Mouse (Mus musculus) MEL (cell line): ENCODE measurements around the gene Timd2. TPM values are rescaled to one million over a fixed set of nuclear protein-coding genes. Genes with fewer than 3 reads are reported as not detected.

Experiments used
- DNase-seq: peaks from one replicate; pipeline ENCODE4 v3.0.0; 2011; ENCODE audit warnings: low read depth, low spot score
- H3K27ac ChIP-seq: 2 replicates; pipeline ENCODE4 v1.5.1; 2012; ENCODE audit warnings: low read depth, mild to moderate bottlenecking, control low read depth, low read length, moderate library complexity; ENCODE audit not compliant: control insufficient read depth
- H3K27me3 ChIP-seq, 2 experiments: fragments of 150-350 bp in 1 of 2; sonication (generic) in 1 of 2; 2 replicates each; pipeline ENCODE4 v1.6.1; 2012; ENCODE audit warnings: low read length in 2 of 2, mild to moderate bottlenecking in 2 of 2, improper control_type of control experiment in 1 of 2, moderate library complexity in 1 of 2; ENCODE audit not compliant: insufficient read depth in 2 of 2, control insufficient read depth in 1 of 2
- H3K36me3 ChIP-seq, 2 experiments: 2 replicates each; pipeline ENCODE4 v1.6.1; 2012 to 2014; ENCODE audit warnings: low read length in 2 of 2, improper control_type of control experiment in 1 of 2, inconsistent platforms in 1 of 2, mild to moderate bottlenecking in 1 of 2; ENCODE audit not compliant: insufficient read depth in 2 of 2, control insufficient read depth in 1 of 2
- H3K4me1 ChIP-seq, 2 experiments: fragments of 150-350 bp in 1 of 2; sonication (generic) in 1 of 2; 2 replicates each; pipeline ENCODE4 v1.6.1; 2012; ENCODE audit warnings: low read length in 2 of 2, improper control_type of control experiment in 1 of 2, mild to moderate bottlenecking in 1 of 2; ENCODE audit not compliant: insufficient read depth in 2 of 2, control insufficient read depth in 1 of 2
- H3K4me3 ChIP-seq, 2 experiments: fragments of 150-350 bp in 1 of 2; sonication (generic) in 1 of 2; 2 replicates each; pipeline ENCODE4 v1.5.1; 2012; ENCODE audit warnings: low read depth in 2 of 2, low read length in 2 of 2, mild to moderate bottlenecking in 2 of 2, moderate library complexity in 2 of 2, control low read depth in 1 of 2, improper control_type of control experiment in 1 of 2; ENCODE audit not compliant: control insufficient read depth in 1 of 2, insufficient read depth in 1 of 2
- H3K79me2 ChIP-seq: 2 replicates; pipeline ENCODE4 v1.6.1; 2012; ENCODE audit warnings: mild to moderate bottlenecking, low read length, moderate library complexity; ENCODE audit not compliant: control insufficient read depth, poor library complexity, insufficient read depth
- H3K9ac ChIP-seq: 2 replicates; pipeline ENCODE4 v1.6.1; 2012; ENCODE audit warnings: low read depth, mild to moderate bottlenecking, control low read depth, low read length, moderate library complexity; ENCODE audit not compliant: control insufficient read depth, poor library complexity, severe bottlenecking
- H3K9me3 ChIP-seq: fragments of 150-350 bp; sonication (generic); replicated peaks from 2 replicates; pipeline ENCODE4 v1.6.1; 2012; ENCODE audit warnings: mild to moderate bottlenecking, low read length, improper control_type of control experiment, moderate library complexity; ENCODE audit not compliant: insufficient read depth
- CHD1 ChIP-seq: IDR thresholded peaks from 2 replicates; pipeline ENCODE4 v1.6.1; 2012; ENCODE audit warnings: low read depth, mild to moderate bottlenecking, inconsistent platforms, low read length, improper control_type of control experiment
- CHD2 ChIP-seq: IDR thresholded peaks from 2 replicates; pipeline ENCODE4 v1.6.1; 2011; ENCODE audit warnings: low read length, improper control_type of control experiment
- CTCF ChIP-seq, 3 experiments: IDR thresholded peaks in 2 of 3; conservative IDR thresholded peaks in 1 of 3; 2 replicates each; pipeline ENCODE4 v1.5.1; 2011 to 2012; ENCODE audit warnings: low read length in 3 of 3, low read depth in 2 of 3, mild to moderate bottlenecking in 2 of 3, improper control_type of control experiment in 1 of 3, inconsistent platforms in 1 of 3, mixed read lengths in 1 of 3, moderate library complexity in 1 of 3; ENCODE audit not compliant: control insufficient read depth in 1 of 3, insufficient read depth in 1 of 3, poor library complexity in 1 of 3, severe bottlenecking in 1 of 3
- ETS1 ChIP-seq: IDR thresholded peaks from 2 replicates; pipeline ENCODE4 v1.6.1; 2012; ENCODE audit warnings: low read depth, mild to moderate bottlenecking, inconsistent platforms, low read length, improper control_type of control experiment, moderate library complexity
- GABPA ChIP-seq: IDR thresholded peaks from 2 replicates; pipeline ENCODE4 v1.6.1; 2012; ENCODE audit warnings: low read depth, mild to moderate bottlenecking, inconsistent platforms, low read length, improper control_type of control experiment, moderate library complexity
- JUND ChIP-seq: IDR thresholded peaks from 2 replicates; pipeline ENCODE4 v1.6.1; 2011; ENCODE audit warnings: low read depth, mild to moderate bottlenecking, improper control_type of control experiment, low read length
- KAT2A ChIP-seq: conservative IDR thresholded peaks from 2 replicates; pipeline ENCODE4 v1.6.1; 2012; ENCODE audit warnings: low read depth, low read length, improper control_type of control experiment, inconsistent platforms
- MAX ChIP-seq: IDR thresholded peaks from 2 replicates; pipeline ENCODE4 v1.6.1; 2011; ENCODE audit warnings: low read length, improper control_type of control experiment
- MAZ ChIP-seq: IDR thresholded peaks from 2 replicates; pipeline ENCODE4 v1.6.1; 2012; ENCODE audit warnings: low read depth, mild to moderate bottlenecking, inconsistent platforms, low read length, improper control_type of control experiment
- MEF2A ChIP-seq: IDR thresholded peaks from 2 replicates; pipeline ENCODE4 v1.6.1; 2014; ENCODE audit warnings: low read depth, mild to moderate bottlenecking, inconsistent platforms, low read length, improper control_type of control experiment; ENCODE audit not compliant: poor library complexity, insufficient replicate concordance, severe bottlenecking; ENCODE audit errors: extremely low read depth
- MXI1 ChIP-seq: IDR thresholded peaks from 2 replicates; pipeline ENCODE4 v1.6.1; 2011; ENCODE audit warnings: mild to moderate bottlenecking, low read depth, low read length, improper control_type of control experiment
- MYB ChIP-seq: IDR thresholded peaks from 2 replicates; pipeline ENCODE4 v1.6.1; 2011; ENCODE audit warnings: mild to moderate bottlenecking, low read depth, low read length, improper control_type of control experiment
- MYC ChIP-seq: IDR thresholded peaks from 2 replicates; pipeline ENCODE4 v1.6.1; 2011; ENCODE audit warnings: low read depth, mild to moderate bottlenecking, low read length, improper control_type of control experiment, moderate library complexity
- NELFE ChIP-seq: IDR thresholded peaks from 2 replicates; pipeline ENCODE4 v1.6.1; 2011; ENCODE audit warnings: low read depth, low read length, improper control_type of control experiment
- POLR2A ChIP-seq, 2 experiments: IDR thresholded peaks; 2 replicates each; pipeline ENCODE4 v1.6.1; 2011 to 2012; ENCODE audit warnings: low read length in 2 of 2, mild to moderate bottlenecking in 2 of 2, control low read depth in 1 of 2, improper control_type of control experiment in 1 of 2, low read depth in 1 of 2, moderate library complexity in 1 of 2; ENCODE audit not compliant: control insufficient read depth in 1 of 2, insufficient read depth in 1 of 2, poor library complexity in 1 of 2
- POLR2AphosphoS5 ChIP-seq: IDR thresholded peaks from 2 replicates; pipeline ENCODE4 v1.6.1; 2012; ENCODE audit warnings: low read depth, borderline replicate concordance, mild to moderate bottlenecking, inconsistent platforms, low read length, moderate library complexity, mixed read lengths
- RAD21 ChIP-seq: IDR thresholded peaks from 2 replicates; pipeline ENCODE4 v1.6.1; 2011; ENCODE audit warnings: mild to moderate bottlenecking, low read depth, low read length, improper control_type of control experiment
- RCOR1 ChIP-seq: IDR thresholded peaks from 2 replicates; pipeline ENCODE4 v1.6.1; 2012; ENCODE audit warnings: low read depth, mild to moderate bottlenecking, inconsistent platforms, low read length, improper control_type of control experiment
- SIN3A ChIP-seq: IDR thresholded peaks from 2 replicates; pipeline ENCODE4 v1.6.1; 2012; ENCODE audit warnings: low read length, improper control_type of control experiment, inconsistent platforms
- SMC3 ChIP-seq: IDR thresholded peaks from 2 replicates; pipeline ENCODE4 v1.6.1; 2011; ENCODE audit warnings: low read depth, low read length, improper control_type of control experiment
- TCF12 ChIP-seq: IDR thresholded peaks from 2 replicates; pipeline ENCODE4 v1.6.1; 2014; ENCODE audit warnings: low read depth, mild to moderate bottlenecking, inconsistent platforms, low read length, improper control_type of control experiment, moderate library complexity
- UBTF ChIP-seq: IDR thresholded peaks from 2 replicates; pipeline ENCODE4 v1.6.1; 2012; ENCODE audit warnings: low read depth, mild to moderate bottlenecking, inconsistent platforms, low read length, improper control_type of control experiment, moderate library complexity, borderline replicate concordance; ENCODE audit not compliant: insufficient read depth
- USF2 ChIP-seq, 2 experiments: IDR thresholded peaks; 2 replicates each; pipeline ENCODE4 v1.6.1; 2011 to 2012; ENCODE audit warnings: improper control_type of control experiment in 2 of 2, low read length in 2 of 2, borderline replicate concordance in 1 of 2, inconsistent platforms in 1 of 2, low read depth in 1 of 2, mild to moderate bottlenecking in 1 of 2; ENCODE audit not compliant: insufficient read depth in 1 of 2
- ZC3H11A ChIP-seq: IDR thresholded peaks from 2 replicates; pipeline ENCODE4 v1.6.1; 2012; ENCODE audit warnings: low read depth, mild to moderate bottlenecking, inconsistent platforms, low read length, improper control_type of control experiment
- polyA plus RNA-seq, 2 experiments: library from polyadenylated mRNA; stranded (reverse) in 1 of 2; unstranded in 1 of 2; fragments of >175 nt in 1 of 2; fragments of >200 nt in 1 of 2; gene quantifications; 2 replicates each; pipeline versions ENCODE4 v1.2.1 to v1.2.4; 2012; ENCODE audit warnings: low replicate concordance in 2 of 2, low read depth in 1 of 2; ENCODE audit not compliant: insufficient read length in 2 of 2, insufficient read depth in 1 of 2, missing spikeins in 1 of 2
- total RNA-seq: library from RNA; depleted of rRNA; stranded (reverse); fragments of 300-350 nt; gene quantifications from 2 replicates; pipeline ENCODE4 v1.2.3, GENCODE M21; 2012

Timd2 gene
- total and polyA plus RNA-seq, 3 experiments, result not detected

DNA sequence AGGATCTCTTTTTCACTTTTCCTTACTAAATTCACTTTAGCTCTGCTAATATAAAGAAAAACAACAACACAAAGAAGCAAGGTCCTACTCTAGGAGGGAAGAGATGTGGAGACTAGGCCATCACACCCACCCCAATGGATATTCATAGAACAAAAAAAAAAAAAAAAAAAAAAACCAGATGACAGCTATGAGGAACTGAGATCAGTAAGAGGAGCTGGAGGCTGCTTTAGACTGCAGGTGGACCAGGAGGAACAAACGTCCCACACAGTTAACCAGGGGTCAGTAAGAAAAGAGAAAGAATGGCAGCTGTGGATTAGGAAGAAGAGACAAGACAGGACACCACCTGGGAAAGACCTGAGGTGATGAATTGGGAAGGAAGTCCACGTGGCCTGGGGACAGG lies 41.1 kb upstream of the Timd2 start:
- no peak for DNase-seq
- H3K9me3 ChIP-seq, result no peaks in the 10 kb centered on the region

DNA sequence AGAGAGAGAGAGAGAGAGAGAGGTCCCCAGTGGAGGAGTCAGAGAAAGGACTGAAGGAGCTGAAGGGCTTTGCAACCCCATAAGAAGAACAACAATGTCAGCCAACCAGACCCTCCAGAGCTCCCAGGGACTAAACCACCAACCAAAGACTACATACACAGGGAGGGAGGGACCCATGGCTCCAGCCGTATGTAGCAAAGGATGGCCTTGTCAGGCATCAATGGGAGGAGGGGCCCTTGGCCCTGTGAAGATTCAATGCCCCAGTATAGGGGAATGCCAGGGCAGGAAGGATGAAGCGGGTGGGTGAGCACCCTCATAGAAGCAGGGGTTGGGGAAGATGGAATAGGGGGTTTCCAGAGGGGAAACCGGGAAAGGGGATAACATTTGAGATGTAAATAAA lies 34.9 kb upstream of the Timd2 start:
- no peak for TF ChIP-seq MXI1
- TF ChIP-seq MAX, result no peak
- no peak for TF ChIP-seq SIN3A
- TF ChIP-seq GABPA, result no peak
- TF ChIP-seq TCF12, result no peak
- Histone ChIP-seq H3K27me3 (no peaks in the 10 kb centered on the region), H3K9ac (no peak overlapping the region), H3K4me1 (no peaks in the 10 kb centered on the region), H3K79me2 (no peaks in the 10 kb centered on the region), H3K27ac (no peak overlapping the region), H3K9me3 (no peaks in the 10 kb centered on the region), H3K4me3 (no peak overlapping the region), H3K36me3 (no peaks in the 10 kb centered on the region)
- no peak for DNase-seq

More for the DNA sequence above, 41.1 kb upstream of the Timd2 start:
- H3K4me3 ChIP-seq, result no peak overlapping the region
- H3K27ac ChIP-seq, result no peak overlapping the region
- TF ChIP-seq MYB, result no peak
- no peaks in the 10 kb centered on the region for H3K4me1 ChIP-seq
- H3K79me2 ChIP-seq, result no peaks in the 10 kb centered on the region
- no peak overlapping the region for H3K9ac ChIP-seq
- no peaks in the 10 kb centered on the region for H3K36me3 ChIP-seq
- no peaks in the 10 kb centered on the region for H3K27me3 ChIP-seq

DNA sequence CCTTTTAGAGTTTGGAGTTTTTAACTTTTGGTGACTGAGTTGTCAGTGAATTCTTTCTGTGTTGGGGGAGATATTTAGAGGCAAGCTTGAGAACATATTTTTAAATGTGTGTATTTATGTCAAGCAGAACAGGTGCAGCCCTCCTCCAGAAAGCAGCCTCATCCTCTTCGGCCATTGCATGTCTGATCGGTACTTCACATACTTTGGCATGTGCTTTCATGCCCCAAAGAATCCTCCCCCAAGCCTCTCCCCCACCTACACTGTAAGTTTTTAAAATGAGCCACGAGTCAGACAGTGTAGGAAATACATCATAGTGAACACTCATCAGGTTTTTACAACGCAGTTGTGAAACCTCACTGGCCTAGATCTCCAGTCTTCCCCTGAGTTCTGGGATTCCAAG lies 34.0 kb upstream of the Timd2 start:
- Histone ChIP-seq H3K27me3 (no peaks in the 10 kb centered on the region), H3K4me1 (no peaks in the 10 kb centered on the region), H3K4me3 (no peak overlapping the region), H3K9me3 (no peaks in the 10 kb centered on the region), H3K27ac (no peak overlapping the region), H3K36me3 (no peaks in the 10 kb centered on the region), H3K79me2 (no peaks in the 10 kb centered on the region), H3K9ac (no peak overlapping the region)
- DNase-seq, result no peak
- TF ChIP-seq KAT2A, result no peak
- no peak for TF ChIP-seq UBTF
- TF ChIP-seq CHD2, result no peak
- no peak for TF ChIP-seq POLR2AphosphoS5
- TF ChIP-seq RCOR1, result no peak
- no peak for TF ChIP-seq ZC3H11A
- no peak for TF ChIP-seq TCF12
- no peak for TF ChIP-seq POLR2A (IDR thresholded peaks at IDR 0.05; ENCODE audit: control insufficient read depth in 1 of 2, insufficient read depth in 1 of 2, low read depth in 1 of 2, low read length in 2 of 2, poor library complexity in 1 of 2)
- no peak for TF ChIP-seq RAD21
- no peak for TF ChIP-seq USF2 (IDR thresholded peaks at IDR 0.05; ENCODE audit: borderline replicate concordance in 1 of 2, insufficient read depth in 1 of 2, low read depth in 1 of 2, low read length in 2 of 2)
- no peak for TF ChIP-seq NELFE
- no peak for TF ChIP-seq CTCF (IDR thresholded peaks at IDR 0.05 in 2 of 3, conservative IDR thresholded peaks at IDR 0.05 in 1 of 3; ENCODE audit: control insufficient read depth in 1 of 3, insufficient read depth in 1 of 3, low read depth in 2 of 3, low read length in 3 of 3, poor library complexity in 1 of 3, severe bottlenecking in 1 of 3)
- no peak for TF ChIP-seq MEF2A
- no peak for TF ChIP-seq ETS1
- TF ChIP-seq MAZ, result no peak
- TF ChIP-seq MYC, result no peak
- TF ChIP-seq CHD1, result no peak
- TF ChIP-seq MYB, result no peak
- TF ChIP-seq SMC3, result no peak
- TF ChIP-seq JUND, result no peak
